Mouse (Mus musculus): ENCODE data around the gene Tuba1a.
"Not testable (repeated sequence)": the region's sequence is repeated elsewhere in the genome, so short reads cannot be mapped to it uniquely, and the experiment has no call there.

DNA sequence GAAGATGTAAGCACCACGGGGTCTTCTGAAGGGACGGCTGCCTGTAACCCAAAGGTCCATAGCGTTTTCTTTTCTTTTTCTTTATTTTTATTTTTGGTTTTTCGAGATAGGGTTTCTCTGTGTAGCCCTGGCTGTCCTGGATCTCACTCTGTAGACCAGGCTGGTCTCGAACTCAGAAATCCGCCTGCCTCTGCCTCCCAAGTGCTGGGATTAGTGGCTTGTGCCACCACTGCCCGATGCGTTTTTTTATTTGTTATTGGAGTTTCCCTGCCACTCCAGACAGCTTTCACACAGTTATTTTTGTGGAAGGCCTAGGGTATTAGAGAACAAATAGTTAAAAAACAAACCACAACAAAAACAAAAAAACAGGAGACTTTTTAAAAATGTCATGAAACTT is 35.0 kb downstream of the Tuba1a start:
- not testable (repeated sequence) for TF ChIP-seq POLR2A (IDR thresholded peaks at IDR 0.05; ENCODE audit: control insufficient read depth, extremely low read depth, insufficient read depth, low read length, poor library complexity); CTCF (IDR thresholded peaks at IDR 0.05; ENCODE audit: borderline replicate concordance, control insufficient read depth, extremely low read depth, insufficient read depth, low read length, poor library complexity)

All from thymus, adult 2 months (tissue).